Mouse (Mus musculus) cerebellum, adult 9-11 months (tissue): ENCODE data around the gene Osbpl2.

Experiments
- DNase-seq: peaks from one replicate; pipeline ENCODE4 v3.0.0; 2022

The Osbpl2 gene

DNA sequence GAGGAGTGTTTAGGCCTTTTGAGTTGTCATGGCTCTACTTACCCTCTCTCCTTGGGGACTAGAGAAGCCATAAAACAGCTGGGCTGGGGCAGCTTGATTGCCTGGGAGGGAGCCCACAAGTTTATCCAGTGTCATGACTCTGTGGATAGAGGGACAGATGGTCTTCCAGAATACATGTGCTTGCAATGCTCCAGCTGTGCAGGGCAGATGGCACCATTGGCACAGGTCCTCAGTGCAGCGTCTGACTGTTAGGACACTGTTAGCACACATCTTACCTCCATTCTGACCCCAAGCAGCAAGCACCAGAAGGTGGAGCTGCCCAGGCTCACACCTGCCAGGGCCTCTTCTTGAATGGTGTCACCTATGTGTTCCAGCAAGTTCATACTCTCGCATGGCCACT lies 46.7 kb downstream of the Osbpl2 start:
- DNase-seq: peak; percentile 49

DNA sequence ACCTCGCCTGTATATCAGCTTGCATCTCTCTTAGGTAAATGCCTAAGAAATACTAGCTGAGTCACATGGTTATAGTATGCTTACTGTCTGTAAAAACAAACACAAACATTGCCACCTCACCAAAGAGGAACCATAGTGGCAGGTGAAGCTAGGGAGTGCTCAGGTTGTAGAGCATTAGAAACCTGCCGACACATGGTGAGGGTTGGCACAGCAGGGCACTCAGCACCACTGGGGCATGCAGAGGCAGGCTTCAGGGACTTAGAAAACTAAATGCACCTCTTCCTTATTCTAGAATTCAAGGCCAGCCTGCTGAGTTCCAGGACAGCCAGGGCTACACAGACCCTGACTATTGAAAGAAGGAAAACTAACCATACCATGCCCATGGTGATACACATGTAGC lies 47.8 kb downstream of the Osbpl2 start:
- DNase-seq: no peak

DNA sequence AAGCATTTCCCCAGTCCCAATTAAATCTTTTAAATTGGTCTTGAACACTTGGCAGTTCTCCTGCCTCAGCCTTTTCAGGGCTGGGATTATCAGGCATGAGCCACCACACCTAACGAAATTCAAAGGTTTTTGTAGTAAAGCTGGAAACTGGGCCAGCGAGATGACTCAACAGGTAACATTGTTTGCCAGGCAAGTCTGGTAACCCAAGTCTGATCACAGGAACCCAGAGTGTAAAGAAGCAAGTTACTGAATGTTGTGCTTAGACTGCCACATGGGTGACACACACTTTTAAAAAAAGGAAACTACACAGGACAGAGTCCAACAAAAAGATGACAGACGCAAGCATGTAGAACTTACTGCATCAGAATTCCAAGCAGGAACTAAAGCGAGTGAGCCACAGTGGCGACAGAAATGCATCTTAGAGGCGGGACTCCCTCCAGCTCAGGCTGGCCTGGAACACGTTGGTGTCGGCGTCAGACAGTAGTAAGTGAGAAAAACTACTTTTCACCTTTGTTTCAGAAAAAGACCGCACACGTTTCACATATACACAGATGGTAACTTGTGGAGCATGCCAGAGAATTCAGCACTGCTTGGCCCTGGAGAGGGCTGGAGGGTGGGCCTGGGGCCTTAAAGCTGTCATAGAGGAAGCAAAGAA lies 51.2 kb downstream of the Osbpl2 start:
- no peak for DNase-seq

DNA sequence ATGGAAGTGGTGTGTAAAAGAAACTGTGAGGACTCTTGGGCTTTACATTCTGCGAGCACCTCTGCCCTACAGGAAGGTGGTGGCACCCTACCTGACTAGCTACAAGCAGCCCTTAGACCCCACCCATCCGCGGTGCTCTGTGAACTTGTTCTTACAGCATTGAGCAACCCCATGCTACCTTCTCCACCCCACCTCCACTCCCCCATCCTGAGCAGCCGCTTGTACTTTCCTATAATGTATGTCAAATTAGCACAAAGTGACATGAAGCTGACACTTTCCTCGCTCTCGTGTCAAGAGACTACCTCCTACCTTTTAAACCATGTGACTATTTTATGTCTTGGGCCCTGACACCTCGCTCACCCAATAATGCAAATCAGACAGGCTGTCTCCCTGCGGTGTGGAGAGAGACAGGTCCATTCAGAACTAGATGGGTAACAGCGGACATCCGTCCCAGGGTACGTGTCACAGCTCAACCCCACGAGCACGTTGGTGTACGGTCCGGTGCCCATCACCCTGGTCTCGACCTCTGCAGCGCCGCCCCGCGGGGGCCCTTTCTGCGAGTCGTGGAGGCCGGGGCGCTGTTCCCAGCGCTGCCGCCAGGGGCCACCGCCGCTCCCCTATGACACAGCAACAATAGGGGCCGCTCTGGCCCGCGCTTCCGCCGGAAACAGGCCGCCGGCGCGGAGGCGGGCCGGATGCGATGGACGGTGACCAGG lies 51.9 kb downstream of the Osbpl2 start, which contains the start of gene Adrm1:
Gene Adrm1 (plus strand): TSS at position 680 of the 716 bp plus-strand sequence.
- DNase-seq: peak; percentile 98

DNA sequence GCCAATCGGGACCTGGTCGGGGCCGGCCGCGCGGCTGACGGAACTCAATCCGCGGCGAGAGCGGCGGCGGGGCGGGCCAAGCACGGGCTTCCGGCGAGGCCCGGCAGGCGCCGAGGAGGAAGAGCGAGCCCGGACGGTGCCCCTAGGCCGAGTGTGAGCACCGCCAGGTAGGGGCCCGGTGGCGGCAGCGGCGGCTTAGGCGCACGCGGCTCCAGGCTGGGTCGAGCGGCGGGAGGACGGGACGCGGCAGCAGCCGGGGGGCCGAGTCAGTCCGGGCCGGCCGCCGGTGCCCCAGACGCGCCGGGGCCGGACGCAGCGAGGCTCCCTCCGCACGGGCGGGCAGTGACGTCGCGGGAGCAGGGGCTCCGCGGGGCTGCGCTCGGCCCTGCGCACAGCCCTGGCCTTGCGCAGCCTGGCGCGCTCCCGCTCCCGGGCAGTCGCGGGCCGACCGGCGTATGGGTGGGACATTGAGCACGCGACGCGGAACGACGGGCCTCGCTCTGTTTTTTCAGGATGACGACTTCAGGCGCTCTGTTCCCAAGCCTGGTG lies 52.5 kb downstream of the Osbpl2 start:
- DNase-seq: no peak

DNA sequence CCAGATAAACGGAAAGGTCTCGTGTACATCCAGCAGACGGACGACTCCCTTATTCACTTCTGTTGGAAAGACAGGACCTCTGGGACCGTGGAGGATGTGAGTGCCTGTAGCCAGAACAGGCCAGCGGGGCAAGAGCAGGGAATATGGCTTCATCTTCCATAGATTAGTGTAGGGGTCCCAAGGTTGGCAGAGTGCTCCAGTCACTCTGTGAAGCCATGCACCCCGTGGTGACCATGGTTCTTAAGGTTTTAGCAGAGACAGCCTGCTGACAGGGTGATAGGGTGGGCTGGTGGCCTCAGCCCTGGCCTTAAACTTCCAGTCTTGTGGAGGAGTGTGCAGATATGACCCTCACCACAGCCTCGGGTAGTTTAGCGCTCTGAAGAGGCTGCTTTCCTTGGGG lies 53.0 kb downstream of the Osbpl2 start:
- peak; percentile 68 for DNase-seq

DNA sequence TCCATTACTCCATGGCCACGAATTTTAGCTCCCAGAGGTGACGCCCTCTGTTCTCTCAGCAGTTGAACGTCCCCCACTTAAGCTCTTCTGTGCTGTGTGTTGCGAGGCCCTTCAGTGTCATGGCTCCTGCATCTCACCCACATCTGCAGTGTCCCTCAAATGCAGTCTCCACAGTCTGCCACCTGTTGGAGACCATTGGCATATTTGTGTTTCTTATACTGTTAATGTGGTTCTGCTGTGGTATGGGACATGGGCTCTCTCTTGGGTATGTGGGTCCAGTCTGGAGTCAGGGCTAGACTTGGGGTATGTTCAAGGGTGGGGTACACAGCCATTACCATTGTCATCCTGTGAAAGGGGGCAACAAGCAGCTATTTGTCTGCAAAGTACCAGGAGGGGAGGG lies 54.1 kb downstream of the Osbpl2 start:
- DNase-seq: no peak

DNA sequence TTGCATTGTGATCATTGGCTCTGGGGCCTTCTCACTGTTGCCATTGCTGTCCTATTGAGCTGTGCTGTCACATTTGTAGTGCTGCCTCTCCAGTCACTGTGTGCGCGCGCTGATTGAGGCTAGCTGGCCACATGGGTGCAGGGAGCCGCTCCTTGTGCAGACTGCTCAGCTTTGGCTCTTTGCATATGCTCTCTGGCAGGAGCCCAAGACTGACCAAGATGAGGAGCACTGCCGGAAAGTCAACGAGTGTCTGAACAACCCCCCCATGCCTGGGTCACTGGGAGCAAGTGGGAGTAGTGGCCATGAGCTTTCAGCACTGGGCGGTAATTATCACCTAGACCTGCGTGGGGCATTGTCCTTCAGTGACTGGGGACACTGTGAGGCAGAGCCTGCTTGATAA lies 54.6 kb downstream of the Osbpl2 start:
- peak; percentile 60 for DNase-seq

DNA sequence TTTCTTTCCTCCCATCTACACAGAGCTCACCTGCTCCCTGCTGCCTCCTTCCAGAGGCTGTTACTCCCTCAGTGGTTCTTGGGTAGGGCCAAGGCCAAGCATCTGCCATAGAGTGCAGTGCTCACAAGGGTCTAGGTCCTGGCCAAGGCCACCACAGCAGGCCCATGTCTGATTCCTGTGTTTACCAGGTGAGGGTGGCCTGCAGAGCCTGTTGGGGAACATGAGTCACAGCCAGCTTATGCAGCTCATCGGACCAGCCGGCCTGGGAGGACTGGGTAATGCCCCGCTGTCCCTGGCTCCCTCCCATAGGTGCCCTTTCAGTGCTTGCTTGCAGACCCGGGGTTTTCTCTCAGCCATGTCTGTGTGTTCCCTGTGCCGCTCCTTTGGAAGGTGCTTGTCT lies 55.0 kb downstream of the Osbpl2 start:
- DNase-seq: no peak

DNA sequence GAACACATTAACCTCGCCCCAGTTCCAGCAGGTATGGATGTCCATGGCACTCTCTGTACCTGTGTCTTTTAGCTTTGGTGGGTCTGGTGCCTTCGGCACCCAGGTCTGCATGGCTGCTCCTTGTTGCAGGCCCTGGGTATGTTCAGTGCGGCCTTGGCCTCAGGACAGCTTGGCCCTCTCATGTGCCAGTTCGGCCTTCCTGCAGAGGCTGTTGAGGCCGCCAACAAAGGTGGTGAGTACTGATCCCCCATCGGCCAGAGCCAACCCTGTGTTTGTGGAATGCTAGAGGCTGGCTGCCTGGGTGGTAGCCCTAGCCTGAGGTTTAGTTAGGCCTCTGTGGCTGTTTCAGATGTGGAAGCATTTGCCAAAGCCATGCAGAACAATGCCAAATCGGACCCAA lies 56.6 kb downstream of the Osbpl2 start:
- DNase-seq: no peak

DNA sequence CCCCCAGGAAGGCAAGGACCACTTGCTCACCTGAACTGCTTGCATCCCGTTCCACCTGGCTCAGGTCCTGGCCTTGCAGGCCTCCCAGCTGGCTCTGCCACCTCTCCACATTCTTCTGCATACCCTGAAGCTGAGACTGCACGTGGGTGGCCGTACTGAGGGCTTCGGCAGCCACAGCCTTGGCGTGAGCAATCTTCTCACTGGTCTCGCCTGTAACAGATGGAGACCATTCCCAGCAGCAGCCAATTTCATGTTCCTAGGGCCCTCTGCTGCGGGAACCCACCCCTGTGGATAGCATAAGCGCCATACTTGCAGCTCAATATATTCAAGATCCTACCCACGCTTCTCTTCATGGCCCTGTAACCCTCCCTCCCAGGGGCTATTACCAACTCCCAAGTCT lies 62.4 kb downstream of the Osbpl2 start:
- no peak for DNase-seq

DNA sequence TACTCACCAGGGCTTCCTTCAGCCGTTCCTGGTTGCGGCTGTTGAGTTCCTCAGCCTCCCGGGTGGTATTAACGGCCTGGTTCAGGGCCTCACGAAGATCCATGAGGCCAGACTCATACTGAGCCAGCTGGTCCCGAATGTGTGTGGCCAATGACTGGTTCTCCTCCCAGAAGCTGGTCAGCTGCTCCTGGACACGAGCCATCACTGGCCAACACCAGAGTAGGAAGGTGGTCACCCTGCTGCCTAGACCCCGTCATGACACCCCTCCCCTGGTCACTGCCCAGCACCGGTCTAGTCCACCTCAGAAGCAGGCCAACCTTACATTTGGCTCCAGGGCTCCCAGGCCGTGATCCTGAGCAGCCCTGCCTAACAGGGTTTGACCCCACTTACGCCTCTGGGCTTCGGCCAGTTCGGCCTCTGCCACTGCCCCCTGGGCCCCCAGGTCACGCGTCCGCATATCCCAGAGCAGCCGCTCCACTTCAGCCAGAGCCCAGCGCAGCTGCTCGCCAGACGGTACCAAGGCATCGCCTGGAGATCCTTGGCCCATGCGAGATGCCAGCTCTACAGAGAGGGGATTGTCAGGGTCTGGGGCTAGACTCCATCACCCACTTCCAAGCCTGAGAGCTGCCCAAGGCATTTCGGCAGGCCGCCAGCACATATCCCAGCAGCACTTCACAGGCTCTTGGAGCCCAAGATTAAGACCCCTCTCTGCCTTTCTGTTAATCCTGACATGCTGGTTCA lies 65.1 kb downstream of the Osbpl2 start:
- DNase-seq: no peak

DNA sequence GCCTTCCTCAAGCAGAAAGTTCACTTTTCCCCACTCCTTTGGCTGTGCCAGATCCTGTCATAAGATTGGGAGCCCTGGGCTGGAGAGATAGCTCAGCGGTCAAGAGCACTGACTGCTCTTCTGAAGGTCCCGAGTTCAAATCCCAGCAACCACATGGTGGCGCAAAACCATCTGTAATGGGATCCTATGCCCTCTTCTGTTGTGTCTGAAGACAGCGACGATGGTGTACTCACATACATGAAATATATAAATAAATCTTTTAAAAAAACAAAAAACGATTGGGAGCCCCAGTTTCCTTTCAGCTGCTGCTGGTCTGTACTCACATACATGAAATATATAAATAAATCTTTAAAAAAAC lies 65.6 kb downstream of the Osbpl2 start:
- no peak for DNase-seq

DNA sequence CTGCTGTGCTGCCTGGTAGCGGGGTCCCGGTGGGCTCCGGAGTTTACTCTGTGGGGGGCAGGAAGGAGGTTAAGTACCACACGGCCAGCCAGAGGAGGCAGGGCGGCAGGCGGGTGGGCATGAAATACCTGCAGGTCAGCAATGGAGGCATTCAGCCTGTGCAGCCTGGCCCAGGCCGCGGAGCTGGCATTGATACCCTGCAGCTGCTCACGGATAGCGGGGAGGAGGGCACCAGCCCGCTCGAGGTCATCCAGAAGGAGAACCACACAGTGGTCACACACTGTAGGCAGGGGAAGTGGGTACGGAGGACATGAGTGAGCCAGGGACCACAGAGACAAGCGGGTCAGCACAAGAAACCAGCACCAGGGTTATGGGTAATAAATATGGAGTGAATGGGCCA lies 66.6 kb downstream of the Osbpl2 start:
- DNase-seq: no peak

DNA sequence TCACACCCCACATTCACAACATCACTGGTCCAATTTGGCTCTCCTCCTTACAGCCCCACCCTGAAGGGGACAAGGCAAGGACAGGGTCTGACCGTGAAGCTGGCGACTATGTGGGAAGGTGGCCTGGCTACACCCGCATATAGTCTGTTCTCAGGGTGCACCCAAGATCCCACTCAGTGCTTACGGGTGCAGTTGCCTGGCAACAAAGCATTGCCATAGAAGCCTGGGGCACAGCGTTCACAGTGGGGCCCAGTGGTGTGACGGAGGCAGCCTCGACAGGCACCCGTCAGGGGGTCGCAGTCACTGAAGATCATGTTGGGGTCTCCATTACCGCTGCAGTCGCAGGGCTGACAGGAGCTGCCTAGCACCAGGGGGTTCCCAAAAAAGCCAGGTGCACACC lies 68.3 kb downstream of the Osbpl2 start:
- no peak for DNase-seq

DNA sequence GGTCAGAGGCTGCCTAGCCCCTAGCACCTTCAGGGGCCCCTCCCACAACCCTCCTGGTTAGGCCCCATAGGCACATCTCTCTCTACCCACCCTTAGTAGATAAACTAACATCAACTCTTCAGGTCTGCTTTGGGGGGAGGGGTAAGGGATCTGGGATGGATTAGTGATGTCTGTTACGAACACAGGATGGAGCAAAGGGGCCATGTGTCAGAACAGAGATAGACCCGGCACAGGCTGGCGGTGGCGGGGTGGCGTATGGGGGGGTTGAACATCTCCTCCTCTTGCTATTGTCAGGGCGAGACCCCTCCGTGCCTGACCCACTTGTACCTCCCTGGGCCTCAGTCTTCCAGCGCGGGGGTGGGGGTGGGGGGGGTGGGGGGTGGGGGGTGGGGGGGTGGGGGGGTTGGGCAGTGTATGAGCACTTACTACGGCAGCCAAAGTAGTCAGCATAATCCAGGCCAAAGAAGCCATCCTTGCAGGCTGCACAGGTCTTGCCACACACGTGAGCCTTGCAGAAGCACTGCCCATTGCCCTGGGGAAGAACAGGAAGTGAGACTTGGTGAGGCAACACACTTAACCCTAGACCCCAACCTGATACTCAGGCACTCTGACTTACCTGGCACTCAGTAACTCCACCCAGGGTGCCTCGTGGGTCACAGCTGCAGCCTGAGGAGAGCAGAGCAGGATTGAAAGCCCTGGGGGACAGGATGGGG lies 77.7 kb downstream of the Osbpl2 start:
- DNase-seq: no peak

DNA sequence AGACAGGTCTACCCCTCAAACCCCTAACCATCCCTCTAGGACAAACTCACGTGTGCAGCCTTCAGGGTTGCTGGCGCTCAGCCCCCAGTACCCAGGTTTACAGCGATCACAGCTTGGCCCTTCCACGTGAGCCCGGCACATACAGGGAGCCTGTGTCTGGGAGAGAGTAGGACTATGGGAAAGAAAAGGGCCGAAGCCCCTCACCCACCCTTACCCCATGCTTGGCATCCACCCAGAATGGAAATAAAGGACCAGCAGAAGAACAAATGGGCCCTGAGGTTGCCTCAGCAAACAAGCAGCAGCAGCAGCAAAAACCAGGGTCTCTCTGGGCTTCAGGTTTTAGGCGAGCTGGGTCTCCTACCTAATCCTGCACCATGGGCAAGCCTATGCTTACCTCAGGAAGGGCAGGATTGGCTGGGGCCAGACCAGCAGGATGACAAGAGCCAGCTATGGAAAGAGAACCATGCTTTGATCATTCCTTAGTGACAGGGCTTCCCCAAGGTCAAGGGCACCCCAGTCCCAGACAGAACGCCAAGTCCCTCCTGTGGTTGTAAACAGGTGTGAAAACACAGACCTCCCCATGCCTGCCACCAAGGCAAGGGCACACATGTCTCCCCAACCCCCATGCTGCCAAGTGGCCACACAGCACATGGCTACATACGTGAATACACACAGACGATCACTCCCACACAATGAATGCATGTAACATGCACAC lies 78.4 kb downstream of the Osbpl2 start:
- no peak for DNase-seq

DNA sequence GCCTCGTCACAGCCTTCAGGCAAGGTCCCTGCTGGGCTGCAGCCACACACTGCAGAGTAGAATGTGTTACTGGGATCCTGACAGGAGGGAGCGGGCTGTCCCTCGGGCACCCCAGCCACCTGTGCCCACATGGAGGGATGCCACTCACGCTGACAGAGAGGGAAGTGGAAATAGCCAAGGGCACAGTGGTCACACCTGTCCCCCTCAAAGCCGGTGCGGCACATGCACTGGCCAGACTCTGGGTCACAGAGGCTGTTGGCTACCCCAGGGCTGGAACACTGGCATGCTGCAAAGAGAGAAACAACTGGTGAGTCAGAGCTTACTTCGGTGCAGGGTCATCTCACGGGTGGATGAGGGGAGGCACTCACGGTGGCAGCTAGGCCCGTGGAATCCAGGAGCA lies 79.7 kb downstream of the Osbpl2 start:
- no peak for DNase-seq

DNA sequence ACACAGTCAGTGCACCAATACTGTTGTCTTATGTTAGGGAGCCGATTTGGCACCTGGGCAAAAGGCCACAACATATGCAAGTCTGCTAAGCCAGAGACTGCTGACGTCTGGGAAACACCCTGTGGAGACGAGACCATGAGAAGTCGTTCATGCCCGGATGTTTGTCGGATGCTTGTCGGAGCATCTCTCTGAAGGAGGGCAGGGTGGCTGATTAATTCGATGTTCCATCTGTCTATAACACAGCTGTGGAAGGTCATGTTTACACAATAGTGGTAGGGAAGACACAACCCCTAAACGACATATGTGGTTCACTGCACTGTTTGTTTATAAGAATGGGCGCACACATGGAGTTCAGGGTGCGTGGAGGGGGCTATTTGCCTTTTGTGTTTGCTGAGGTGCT lies 81.6 kb downstream of the Osbpl2 start:
- no peak for DNase-seq

DNA sequence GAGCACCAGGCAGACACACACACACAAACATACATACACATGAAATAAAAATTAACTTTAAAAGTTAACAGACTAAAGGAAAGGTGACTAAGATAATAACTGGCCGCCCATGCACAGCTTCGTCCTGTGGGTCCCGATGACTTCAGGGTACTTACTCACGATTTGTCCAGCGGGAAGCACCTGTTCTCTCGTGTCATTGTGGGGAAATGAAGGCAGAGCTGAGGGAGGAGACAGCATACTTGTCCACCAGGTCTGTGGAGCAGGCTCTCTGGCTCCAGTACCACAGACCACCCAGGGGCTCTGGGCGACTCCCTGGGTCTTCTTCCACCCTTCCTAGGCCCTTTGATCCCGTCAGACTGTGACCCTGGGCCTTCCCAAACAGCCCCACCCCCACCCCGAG lies 82.2 kb downstream of the Osbpl2 start:
- DNase-seq: no peak

DNA sequence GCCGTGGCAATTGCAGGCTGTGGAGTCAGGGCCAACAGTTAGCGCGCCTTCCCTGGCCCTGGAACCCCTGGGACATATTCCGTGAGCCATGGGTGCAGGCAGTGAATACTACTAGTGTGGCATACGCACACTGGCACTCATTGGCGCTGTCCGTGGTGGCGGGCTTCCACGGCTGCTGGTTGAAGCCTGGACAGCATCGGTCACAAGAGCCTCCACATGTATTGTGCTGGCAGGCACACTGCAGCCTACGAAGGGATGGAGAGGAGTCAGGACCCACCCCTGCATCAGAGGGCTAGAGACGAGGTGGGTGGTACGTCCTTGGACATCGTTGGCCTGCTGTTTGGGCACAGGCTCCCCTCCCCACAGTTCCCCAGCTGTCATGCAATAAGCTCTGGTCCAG lies 83.2 kb downstream of the Osbpl2 start:
- DNase-seq: no peak

DNA sequence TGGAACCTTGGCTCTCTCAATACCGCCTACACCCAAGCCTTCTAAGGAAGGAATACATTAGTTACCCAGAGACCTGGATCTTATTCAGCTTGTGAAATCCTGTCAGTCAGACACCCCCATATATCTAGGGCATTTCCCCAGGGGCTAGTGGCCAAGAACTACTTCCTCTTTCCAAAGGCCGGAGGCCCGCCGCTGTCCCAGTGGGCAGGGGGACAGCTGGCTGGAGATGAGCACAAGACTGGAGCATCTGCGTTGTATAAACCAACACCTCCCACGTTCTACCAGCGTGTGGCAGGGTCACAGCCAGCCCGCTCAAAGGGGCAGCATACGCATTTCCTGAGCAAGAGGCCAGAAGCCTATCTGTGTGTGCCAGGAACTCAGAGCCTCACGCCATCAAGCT lies 83.7 kb downstream of the Osbpl2 start:
- no peak for DNase-seq

DNA sequence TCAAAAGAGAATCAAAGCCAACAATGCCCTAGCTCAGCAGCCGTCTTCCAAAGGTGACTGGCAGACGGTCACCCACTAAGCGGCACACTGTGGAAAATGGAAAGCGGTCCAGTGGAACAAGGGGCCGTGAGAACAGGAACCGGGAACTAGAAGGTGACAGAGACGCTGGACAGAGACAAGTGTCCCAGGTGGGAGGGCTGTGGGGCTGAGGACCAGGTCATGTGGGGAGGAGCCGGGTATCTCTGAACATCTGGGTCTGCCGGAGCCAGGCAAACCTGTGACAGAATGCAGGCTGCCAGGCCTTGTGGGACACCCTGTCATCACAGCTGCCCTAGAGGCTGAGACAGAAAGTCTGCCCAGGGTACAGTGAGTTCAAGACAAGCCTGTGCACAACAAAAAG lies 85.4 kb downstream of the Osbpl2 start:
- no peak for DNase-seq
